Mouse (Mus musculus) embryo, embryonic 11 days (tissue): ENCODE measurements around the gene Pik3c2g.
A peak's percentile ranks its signal among the peaks of the same experiment; 100 is the strongest.

Experiments used
- DNase-seq: peaks from one replicate; pipeline ENCODE4 v3.0.0-alpha.2; 2015

The Pik3c2g gene

GRCm38 (mm10) chr6:139738350-139738749 is 151.3 kb downstream of the Pik3c2g start:
- DNase-seq, result no peak

- no peak for DNase-seq
Measured at GRCm38 (mm10) chr6:139742693-139743432, 155.8 kb downstream of the Pik3c2g start.

GRCm38 (mm10) chr6:139746758-139747479 is 159.9 kb downstream of the Pik3c2g start:
- no peak for DNase-seq

DNA sequence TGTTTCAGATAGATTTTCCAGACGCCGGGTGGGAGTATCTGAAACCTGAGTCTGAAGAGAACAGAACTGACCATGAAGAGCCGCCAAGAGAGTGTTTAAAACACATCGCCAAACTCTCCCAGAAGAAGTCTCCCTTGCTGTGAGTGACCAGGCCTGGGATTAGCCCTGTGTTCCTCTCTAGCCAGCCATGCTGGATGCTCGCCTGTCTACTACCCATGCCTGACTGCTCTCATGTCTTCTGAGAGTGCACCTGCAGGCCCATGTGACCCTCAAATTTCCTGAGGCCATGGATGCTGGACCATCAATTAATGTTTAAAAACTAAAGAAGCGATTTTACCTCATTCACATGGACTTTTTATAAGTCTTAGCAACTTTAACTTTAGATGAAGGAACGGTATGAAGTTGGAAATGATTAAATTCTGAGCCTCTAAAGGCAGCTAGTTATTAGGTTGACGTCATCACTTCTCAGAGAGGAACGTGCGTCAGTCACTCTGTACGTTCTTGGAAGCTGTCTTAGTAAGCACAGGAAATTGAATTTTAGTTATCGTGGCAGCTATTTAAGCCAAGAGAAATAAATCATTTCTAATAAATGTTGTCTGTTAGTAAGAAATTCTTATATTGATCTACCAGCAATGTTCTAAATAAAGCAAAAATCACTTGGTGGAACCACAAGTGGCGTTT is 161.2 kb downstream of the Pik3c2g start:
- DNase-seq, result no peak

DNA sequence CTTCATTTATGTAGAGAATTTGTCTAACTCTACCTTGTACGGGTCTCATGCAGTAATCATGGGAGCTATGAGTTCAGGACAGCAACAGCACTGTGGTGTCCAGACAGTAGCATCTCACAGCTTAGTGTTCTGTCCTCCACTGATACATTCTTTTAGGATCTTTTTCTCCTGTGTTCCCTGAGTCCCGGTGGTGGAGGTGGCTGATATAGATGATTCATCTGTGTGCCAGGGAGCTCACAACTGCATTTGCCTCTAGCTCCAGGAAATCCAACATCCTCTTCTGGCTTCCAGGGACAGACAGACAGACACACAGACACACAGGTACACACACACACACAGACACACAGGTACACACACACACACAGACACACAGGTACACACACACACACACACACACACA is 163.6 kb downstream of the Pik3c2g start:
- DNase-seq, result no peak

DNA sequence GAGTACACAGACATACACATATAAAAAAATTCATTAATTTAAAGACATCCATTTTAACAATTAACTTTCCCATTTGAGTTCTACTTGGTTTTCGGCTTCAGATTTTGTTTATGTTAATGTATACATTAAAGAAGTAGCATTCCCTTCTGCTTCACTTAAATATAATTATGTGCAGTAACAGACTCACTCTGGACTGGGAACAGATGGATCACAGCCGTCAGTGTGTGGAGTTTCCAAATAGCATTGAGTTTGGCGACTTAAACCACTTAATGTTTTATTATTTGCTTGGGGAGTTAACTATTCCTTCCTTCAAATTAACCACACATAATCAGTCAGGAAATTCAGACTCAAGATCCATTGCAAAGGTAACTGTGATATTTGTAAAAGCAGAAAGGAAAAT is 164.0 kb downstream of the Pik3c2g start:
- DNase-seq, result no peak

DNA sequence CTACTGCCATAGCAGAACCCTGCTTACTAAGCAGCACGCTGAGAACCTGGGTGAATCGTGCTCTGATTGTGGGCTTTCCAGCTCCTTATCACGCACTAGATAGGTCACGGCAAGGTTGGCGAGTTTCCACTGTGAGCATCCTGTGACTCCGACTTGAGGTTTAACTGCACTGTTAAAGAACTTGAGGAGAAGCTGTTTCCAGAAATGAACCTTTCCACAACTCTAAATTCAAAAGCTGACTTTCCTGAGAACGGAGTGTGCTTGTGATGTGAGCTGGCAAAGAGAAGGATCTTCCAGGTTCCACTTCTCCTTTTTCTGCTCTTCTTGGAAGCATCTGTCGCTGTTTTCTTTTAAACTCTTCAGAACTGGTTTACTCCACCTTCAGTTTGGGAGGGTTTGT is 170.9 kb downstream of the Pik3c2g start:
- no peak for DNase-seq

GRCm38 (mm10) chr6:139760978-139761377 is 174.0 kb downstream of the Pik3c2g start:
- DNase-seq, result no peak

GRCm38 (mm10) chr6:139764398-139764797 is 177.4 kb downstream of the Pik3c2g start:
- no peak for DNase-seq

- DNase-seq, result no peak
Measured at GRCm38 (mm10) chr6:139769744-139770473, 182.9 kb downstream of the Pik3c2g start.

- DNase-seq, result no peak
Measured at GRCm38 (mm10) chr6:139770535-139770934, 183.5 kb downstream of the Pik3c2g start.

GRCm38 (mm10) chr6:139777576-139778282 is 190.7 kb downstream of the Pik3c2g start:
- DNase-seq, result peak; percentile 37

- no peak for DNase-seq
Measured at GRCm38 (mm10) chr6:139780028-139780427, 193.0 kb downstream of the Pik3c2g start.

DNA sequence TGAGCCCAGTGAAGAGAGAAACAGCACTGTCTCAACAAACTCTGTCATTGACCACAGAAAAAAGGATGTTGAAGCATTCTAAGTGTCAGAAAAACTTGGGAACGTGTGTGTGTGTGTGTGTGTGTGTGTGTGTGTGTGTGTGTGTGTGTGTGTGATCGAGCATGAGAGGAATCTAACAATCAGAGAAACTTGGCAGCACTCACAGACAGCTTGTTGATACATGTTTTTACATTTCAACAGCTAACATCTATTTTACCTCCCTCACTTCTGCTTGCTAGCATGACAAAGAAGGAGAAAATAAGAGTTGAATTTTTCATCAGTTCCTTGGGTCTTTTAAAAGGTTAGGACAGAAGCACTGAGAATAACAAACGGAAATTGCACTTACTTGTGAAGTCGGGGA is 202.5 kb downstream of the Pik3c2g start:
- DNase-seq, result no peak

DNA sequence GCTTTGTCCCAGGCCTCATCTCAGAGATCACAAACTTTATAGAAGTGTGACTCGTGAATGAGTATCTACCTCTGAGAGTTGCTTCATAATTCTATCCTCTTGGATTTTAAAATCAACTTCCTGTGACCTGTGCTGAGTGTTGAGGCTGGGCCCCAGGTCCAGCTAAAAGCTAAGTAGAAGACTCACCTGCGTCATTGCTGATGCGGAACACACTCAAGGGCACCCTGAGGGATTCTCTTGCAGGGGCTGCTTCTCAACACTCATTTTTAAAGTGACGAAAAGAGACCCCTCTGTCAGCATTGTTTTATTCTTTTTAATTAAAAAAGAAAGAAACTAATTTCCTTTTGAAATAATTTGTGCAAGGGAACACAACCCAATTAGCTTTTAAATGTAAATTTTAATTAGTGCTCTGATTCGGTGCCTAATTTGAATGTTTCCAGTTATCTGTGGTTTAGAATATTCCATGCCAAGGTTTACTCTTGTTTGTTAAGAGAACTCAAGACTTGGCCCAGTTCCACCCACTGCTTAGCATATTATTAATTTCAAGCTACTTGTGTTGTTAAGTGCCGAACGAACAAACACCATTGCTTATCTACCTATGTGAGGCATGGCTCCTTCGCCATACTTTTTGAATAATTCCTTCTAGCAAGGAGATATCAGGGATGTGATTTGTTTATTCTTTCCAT is 212.7 kb downstream of the Pik3c2g start:
- no peak for DNase-seq

GRCm38 (mm10) chr6:139821916-139822315 is 234.9 kb downstream of the Pik3c2g start:
- DNase-seq, result no peak

- no peak for DNase-seq
Measured at GRCm38 (mm10) chr6:139838239-139838638, 251.2 kb downstream of the Pik3c2g start.

- DNase-seq, result no peak
Measured at GRCm38 (mm10) chr6:139838713-139839112, 251.7 kb downstream of the Pik3c2g start.

DNA sequence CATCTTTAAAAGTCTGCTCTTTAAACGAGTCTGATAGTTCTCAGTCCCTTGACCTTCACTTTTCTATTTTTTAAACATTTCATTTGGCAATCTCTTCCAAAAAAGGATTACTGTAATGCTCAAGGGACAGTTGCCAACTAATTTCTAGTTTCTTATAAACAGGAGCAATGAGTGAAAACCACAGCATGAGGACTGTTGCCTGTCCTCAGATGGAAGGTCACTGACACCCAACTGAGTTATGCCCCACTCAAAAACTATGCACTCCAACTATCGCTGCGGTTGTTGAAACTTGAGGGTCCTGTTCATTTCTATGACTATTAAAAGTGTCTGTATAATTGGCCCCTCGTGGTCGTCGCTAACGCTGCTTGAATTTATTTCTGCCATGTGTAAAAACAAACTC is 252.9 kb downstream of the Pik3c2g start:
- no peak for DNase-seq

DNA sequence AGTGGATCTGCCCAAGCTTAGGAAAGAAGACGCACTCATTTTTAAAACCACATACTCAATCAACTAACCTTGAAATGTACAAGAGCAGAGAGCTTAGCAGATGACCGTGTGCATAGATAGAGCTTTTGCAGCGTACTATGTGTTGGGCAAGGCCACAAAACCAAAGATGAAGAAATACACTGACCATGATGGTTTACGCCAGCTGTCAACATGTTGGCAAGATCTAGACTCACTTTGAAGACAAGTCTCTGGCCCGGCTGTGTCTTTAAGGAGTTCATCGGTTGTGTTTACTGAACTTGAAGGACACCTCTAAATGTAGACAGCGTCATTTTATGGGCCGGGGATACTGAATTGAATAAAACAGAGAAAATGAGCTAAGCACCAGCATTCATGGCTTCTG is 254.3 kb downstream of the Pik3c2g start:
- no peak for DNase-seq

DNA sequence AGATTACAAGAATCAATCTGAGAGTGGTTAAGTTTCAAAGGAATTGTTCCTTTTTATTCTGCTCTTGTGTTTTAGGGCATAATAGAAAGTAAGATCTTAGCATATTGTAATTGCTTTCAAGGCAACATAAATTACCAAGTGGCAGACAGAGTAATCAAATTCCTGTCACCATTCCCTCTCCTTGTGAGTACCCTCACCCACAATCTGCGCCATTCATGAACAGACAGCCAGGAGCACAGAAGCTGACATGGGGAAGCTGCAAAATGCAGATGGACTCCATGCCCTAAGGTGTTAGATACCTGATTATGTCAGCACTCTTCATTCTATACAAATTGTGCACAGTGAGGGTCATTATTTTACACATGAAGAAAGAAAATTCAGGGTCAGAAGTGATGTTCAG is 255.6 kb downstream of the Pik3c2g start:
- no peak for DNase-seq

DNA sequence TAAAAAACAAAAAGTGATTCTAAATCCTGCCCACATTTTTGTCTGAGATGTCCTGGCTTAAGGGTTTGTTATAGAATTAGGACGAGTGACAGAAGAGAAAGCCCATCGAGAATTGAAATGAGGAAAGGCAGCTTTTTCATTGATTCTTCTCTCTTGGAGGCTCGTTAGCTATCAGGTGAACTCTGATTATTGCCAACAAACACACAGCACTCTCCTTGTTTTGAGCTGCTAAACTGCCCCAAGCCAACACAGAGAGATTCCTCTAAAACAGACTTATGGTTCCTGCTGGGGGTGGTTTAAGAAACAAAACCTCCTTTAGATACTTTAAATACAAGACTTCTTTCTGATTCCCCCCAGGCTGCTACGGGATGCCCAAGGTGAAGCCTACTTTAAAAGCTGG is 256.5 kb downstream of the Pik3c2g start:
- no peak for DNase-seq
